ENCODE assay signal across 13 mouse cellular contexts in the genomic region with DNA sequence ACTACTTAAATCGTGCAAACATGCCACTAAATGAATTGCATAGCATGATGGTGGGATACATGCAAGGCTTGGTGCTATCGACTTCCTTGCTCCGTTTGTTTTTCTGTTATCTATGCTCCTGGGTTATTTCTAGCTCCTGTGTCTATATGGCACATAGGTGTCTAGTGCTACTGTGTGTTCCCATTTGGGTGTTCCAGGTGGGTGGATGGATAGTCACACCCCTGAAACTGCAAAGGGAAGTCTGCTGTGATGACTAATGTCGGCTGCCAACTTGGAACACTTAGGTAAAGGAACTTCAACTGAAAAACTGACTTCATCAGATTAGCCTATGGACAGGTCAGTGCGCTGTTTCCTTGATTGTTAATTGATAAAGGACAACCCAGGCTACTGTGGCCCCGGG. TPM values are rescaled to one million over a fixed set of nuclear protein-coding genes. Genes with fewer than 3 reads are reported as not detected.
"Had no signal": no experiment of that assay in that cellular context is flagged by ENCODE, and none has a peak within 500 bp of the region (broad histone marks: within the 10 kb centered on the region; RNA-seq: fewer than 3 reads in every experiment).

No protein-coding gene starts in this region.

- DNase-seq: kidney, adult 8-10 months; kidney, postnatal 25 days; lung, embryonic 14.5 days; lung, postnatal 10 days; lung, postnatal 4 days; thymus, adult 18-20 months; thymus, postnatal 14 days had no signal

- ATAC-seq: inflammation-experienced regulatory T-cells, adult 6 months; intestine, postnatal 0 days; liver, embryonic 12.5 days; midbrain, embryonic 15.5 days had no signal

RNA-seq across cellular contexts. Expression of a gene that starts 36.3 kb away (rescaled TPM):
- total RNA-seq: megakaryocyte, adult 5-6 weeks; monocyte, adult 5-6 weeks had no signal
